Mouse (Mus musculus): ENCODE measurements around the gene Trhr2. TPM values are rescaled to one million over a fixed set of nuclear protein-coding genes. Genes with fewer than 3 reads are reported as not detected.
A peak's percentile ranks its signal among the peaks of the same experiment; 100 is the strongest.

Gene Trhr2
- polyA plus RNA-seq, 1 experiment from 2014 or later: not detected

DNA sequence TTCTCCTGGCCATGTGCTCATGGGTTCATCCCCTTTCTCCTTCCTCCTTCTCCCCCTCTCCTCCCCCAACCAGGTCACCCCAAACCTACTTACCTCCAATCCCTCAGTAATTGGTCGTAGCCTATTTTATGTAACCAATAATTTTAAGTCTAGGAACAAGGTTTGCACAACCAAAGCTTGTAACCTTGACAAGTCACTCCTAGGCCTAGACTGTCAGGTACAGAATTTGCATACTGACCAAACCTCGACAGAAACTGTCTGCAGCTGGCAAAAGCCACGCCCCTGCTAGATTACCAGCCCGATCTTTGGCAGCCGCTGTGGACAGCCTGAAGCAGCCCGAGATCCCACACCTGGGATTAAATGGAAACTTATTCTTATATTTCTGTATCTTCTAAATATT, 11.2 kb upstream of the Trhr2 start:
- peaks cover 19% of the 10 kb centered on the region for H3K4me1 ChIP-seq
- H3K4me3 ChIP-seq: no peak overlapping the region
- DNase-seq (ENCODE audit: low spot score): no peak
- no peaks in the 10 kb centered on the region for H3K36me3 ChIP-seq
- 80% methylated on average over 6 of the region's 6 CpGs for WGBS
- H3K27ac ChIP-seq: no peak overlapping the region
- no peaks in the 10 kb centered on the region for H3K9me3 ChIP-seq (replicated peaks)
- 0 out of 2 replicates have a peak, but pooled peaks cover 9% of the 10 kb centered on the region for H3K27me3 ChIP-seq (ENCODE audit: low read depth, poor library complexity, severe bottlenecking)

DNA sequence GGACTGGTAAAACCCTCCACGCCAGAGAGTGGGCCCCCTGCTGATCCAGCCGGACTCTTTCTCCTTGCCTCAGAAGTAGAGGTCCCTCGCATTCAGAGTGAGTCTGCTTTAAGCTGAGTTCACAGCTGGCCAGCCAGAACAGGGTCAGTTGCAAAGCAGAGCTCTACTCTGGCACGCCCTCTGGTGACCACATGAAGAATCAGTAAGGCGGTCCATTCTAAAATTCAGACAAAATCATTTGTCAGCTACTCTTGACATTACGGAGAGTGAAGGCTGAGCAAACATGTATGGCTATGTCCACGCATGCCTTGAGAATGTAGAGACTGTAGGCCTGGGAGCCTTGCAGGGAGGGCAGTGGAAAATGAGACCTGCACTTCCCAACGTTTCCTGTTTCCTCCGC, 9.1 kb upstream of the Trhr2 start:
- 0 out of 2 replicates have a peak overlapping the region, but pooled peaks have one; percentile 14 for H3K27ac ChIP-seq
- no peak overlapping the region for H3K4me3 ChIP-seq
- H3K4me1 ChIP-seq: peaks cover 9% of the 10 kb centered on the region
- no peaks in the 10 kb centered on the region for H3K36me3 ChIP-seq
- whole genome bisulfite sequencing: 12% methylated on average over 9 of the region's 9 CpGs
- peak; percentile 76 for DNase-seq (ENCODE audit: low spot score)
- 0 out of 2 replicates have a peak, but pooled peaks cover 9% of the 10 kb centered on the region for H3K27me3 ChIP-seq (ENCODE audit: low read depth, poor library complexity, severe bottlenecking)
- H3K9me3 ChIP-seq (replicated peaks): no peaks in the 10 kb centered on the region

DNA sequence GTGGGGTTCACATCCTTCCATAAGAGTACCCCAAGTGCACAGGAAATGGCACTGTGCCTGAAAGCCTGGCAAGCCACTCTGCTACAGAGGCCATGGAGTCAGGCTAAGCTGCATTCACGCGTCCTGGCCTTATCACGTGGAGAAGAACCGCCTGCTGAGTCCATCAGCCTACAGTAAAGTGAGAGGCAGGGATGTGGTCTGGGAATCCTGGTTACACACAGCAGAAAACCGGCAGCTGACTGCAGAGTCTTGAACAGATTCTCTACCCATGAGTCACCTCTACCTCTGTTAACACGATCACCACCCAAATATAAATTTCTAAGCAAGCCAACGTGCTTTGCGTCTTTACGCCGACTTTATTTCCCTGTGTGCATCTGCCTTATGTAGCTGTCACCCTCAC, 7.9 kb upstream of the Trhr2 start:
- peaks cover 9% of the 10 kb centered on the region for H3K4me1 ChIP-seq
- no peaks in the 10 kb centered on the region for H3K9me3 ChIP-seq (replicated peaks)
- H3K27ac ChIP-seq: no peak overlapping the region
- 0 out of 2 replicates have a peak, but pooled peaks cover 9% of the 10 kb centered on the region for H3K27me3 ChIP-seq (ENCODE audit: low read depth, poor library complexity, severe bottlenecking)
- no peaks in the 10 kb centered on the region for H3K36me3 ChIP-seq
- no peak for DNase-seq (ENCODE audit: low spot score)
- WGBS: 76% methylated on average over 10 of the region's 10 CpGs
- H3K4me3 ChIP-seq: no peak overlapping the region

DNA sequence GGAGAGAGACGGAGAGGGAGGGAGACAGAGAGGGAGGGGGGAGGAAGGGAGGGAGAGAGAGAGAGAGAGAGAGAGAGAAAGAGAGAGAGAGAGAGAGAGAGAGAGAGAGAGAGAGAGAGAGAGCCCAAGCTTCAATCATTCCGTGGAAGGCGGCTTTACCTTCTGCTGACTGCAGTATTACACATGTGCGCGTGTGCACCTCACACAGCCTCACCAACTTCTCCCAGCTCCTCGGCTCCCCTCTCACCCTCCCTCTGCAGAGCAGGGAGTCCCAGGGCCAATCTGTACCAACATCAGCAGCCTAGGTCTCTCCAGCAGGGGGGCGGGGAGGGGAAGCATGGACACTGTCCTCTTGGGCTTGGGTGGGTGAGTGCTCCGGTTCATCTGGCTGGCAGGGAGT, 2.4 kb upstream of the Trhr2 start:
- H3K9me3 ChIP-seq (replicated peaks): no peaks in the 10 kb centered on the region
- no peak overlapping the region for H3K27ac ChIP-seq
- H3K36me3 ChIP-seq: no peaks in the 10 kb centered on the region
- H3K27me3 ChIP-seq (ENCODE audit: low read depth, poor library complexity, severe bottlenecking): peaks cover 30% of the 10 kb centered on the region
- 56% methylated on average over 7 of the region's 8 CpGs for WGBS
- no peak for DNase-seq (ENCODE audit: low spot score)
- H3K4me1 ChIP-seq: peaks cover 10% of the 10 kb centered on the region; the same call in 1 of the 2 replicates
- H3K4me3 ChIP-seq: no peak overlapping the region

DNA sequence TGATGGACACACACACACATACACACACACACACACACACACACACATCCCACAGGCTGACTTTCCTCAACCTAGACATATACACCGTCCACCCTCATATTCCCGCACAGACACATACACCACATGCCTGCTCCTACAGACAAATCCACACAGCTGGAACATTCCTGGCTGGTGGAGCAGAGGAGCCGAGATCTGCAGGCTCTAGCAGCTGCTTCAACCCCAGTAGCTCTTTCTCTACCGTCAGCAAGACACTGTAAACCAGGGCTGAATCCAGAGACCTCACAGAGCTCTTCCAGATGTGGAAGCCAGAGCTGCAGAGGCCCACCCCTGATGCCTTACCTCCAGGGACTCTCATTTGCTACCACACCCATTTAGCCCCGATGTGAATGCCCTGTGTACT, 1.7 kb upstream of the Trhr2 start:
- DNase-seq (ENCODE audit: low spot score): no peak
- no peak overlapping the region for H3K4me3 ChIP-seq
- no peak overlapping the region; the same call in 1 of the 2 replicates for H3K27ac ChIP-seq
- H3K9me3 ChIP-seq (replicated peaks): no peaks in the 10 kb centered on the region
- H3K4me1 ChIP-seq: peaks cover 10% of the 10 kb centered on the region; the same call in 1 of the 2 replicates
- WGBS: 48% methylated on average over 5 of the region's 5 CpGs
- H3K36me3 ChIP-seq: no peaks in the 10 kb centered on the region
- peaks cover 37% of the 10 kb centered on the region for H3K27me3 ChIP-seq (ENCODE audit: low read depth, poor library complexity, severe bottlenecking)

DNA sequence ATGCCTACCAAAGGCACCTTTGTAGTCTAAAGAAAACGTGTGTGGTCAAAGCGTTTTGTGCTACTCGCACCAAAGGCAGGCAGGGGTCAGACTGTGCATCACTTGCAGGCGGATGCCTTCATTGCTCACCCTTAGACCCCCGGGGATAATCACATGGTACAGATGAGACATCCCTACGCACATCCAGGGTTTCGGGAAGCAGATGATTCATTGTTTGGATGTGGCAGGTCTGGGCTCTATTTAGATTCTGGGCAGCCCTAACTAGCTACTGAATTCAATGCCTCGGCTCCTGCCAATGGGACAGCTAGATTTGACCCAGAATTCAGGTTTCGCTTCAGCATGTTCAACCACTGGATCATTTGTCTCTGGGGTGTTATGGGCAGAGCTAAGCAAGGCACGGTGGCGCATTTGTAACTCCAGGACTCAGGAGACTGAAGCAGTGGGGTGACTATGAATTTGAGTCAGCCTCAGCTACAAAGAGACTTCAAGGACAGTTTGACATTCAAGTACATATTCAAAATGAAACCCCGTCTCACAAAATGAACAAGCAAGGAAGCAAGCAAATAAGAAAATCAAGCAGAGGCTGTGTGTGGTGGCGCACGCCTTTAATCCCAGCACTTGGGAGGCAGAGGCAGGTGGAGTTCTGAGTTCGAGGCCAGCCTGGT, 1.3 kb downstream of the Trhr2 start:
- WGBS: 86% methylated on average over 15 of the region's 15 CpGs
- H3K27me3 ChIP-seq (ENCODE audit: low read depth, poor library complexity, severe bottlenecking): peaks cover 55% of the 10 kb centered on the region
- H3K4me3 ChIP-seq: no peak overlapping the region
- no peak overlapping the region for H3K27ac ChIP-seq
- H3K9me3 ChIP-seq (replicated peaks): no peaks in the 10 kb centered on the region
- DNase-seq (ENCODE audit: low spot score): no peak
- H3K36me3 ChIP-seq: no peaks in the 10 kb centered on the region
- peaks cover 10% of the 10 kb centered on the region for H3K4me1 ChIP-seq

DNA sequence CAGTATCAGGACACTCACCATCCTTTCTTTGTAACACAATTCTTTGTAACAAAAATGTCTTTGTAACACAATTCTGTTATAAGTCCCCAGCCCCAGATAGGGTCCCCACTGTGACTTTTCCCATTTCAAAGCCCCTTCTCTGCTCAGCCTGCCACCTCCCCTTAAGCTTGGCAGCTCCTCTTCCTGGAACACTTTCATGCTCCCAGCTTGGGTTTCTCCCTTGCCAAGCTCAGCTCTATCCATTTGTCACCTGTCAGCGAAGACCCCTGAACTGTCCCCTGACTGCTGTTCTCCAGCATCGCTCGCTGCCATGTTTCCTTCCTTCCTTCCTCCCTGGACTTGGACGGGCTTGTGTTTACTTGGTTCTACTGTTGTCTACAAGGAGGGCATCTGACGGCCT, 2.9 kb downstream of the Trhr2 start:
- no peaks in the 10 kb centered on the region for H3K36me3 ChIP-seq
- H3K9me3 ChIP-seq (replicated peaks): no peaks in the 10 kb centered on the region
- no peak for DNase-seq (ENCODE audit: low spot score)
- WGBS: 82% methylated on average over 5 of the region's 5 CpGs
- H3K27me3 ChIP-seq (ENCODE audit: low read depth, poor library complexity, severe bottlenecking): peaks cover 52% of the 10 kb centered on the region
- H3K4me3 ChIP-seq: no peak overlapping the region
- peaks cover 9% of the 10 kb centered on the region for H3K4me1 ChIP-seq
- no peak overlapping the region for H3K27ac ChIP-seq

DNA sequence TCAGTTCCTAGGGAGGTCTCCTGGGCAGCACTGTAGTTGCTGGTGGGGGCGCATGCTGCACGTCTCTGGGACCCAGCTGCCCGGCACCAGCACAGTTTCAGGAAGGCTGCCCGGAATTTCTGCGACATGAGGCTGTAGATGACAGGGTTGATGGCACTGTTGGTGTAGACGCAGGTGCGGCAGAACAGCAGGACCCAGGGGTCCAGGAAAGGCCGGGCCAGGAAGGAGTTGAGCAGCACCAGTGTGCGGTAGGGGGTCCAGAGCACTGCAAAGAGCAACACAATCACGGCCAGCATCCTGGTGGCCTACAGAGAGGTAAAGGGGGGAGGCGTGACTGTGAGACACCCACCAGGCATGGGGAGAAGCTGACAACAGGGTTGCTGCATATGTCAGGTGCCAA, 3.3 kb downstream of the Trhr2 start:
- 59% methylated on average over 11 of the region's 11 CpGs for WGBS
- Histone ChIP-seq H3K9me3 (replicated peaks) (no peaks in the 10 kb centered on the region), H3K4me3 (no peak overlapping the region), H3K4me1 (peaks cover 4% of the 10 kb centered on the region; the same call in 1 of the 2 replicates), H3K27ac (no peak overlapping the region), H3K36me3 (no peaks in the 10 kb centered on the region), H3K27me3 (ENCODE audit: low read depth, poor library complexity, severe bottlenecking) (peaks cover 52% of the 10 kb centered on the region)
- DNase-seq (ENCODE audit: low spot score): no peak

DNA sequence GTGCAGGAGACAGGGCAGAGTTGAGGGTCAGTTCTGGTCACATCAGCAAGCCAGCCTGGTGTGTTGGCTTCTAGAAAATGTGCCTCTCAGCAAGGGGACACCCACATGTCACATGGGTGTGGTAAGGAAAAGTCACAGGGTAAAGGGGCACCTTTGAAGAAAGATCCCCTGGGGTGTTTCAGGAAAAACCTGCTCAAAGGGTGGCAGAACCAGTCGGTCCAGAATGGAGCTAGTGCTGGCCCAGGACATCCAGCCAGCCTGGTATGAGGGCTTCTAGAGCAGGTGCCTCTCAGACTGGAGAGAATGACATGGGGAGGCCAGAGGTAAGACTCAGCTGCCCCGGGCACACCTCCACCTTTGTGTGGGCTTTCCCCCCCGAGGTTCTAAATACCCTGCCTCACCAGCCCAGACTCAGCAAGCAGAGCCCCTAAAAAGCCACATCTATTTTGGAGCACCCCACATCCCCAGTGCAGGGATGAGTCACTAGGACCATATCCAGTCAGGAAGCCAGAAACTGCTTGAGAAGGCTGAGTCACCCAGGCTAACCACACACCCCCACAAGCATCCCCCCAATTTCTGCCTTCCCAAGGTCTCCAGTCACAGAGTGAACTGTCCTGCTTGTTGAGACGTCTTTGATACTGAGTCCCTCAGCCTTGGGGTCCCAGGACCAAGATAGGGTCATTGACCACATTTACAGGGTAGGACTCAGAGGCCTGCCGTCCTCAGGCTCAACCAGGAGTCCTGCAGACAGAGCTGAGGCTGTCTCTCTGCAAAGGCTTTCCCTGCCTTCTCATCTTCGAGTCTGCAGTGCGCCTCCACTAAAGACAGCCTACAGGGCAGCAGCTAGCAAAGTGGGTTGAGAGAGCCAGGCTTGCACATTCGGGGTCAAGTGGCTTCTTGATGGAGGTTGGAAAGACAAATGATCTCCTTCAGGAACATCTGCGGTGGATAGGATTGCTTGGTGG, 4.6 kb downstream of the Trhr2 start:
- Histone ChIP-seq H3K27me3 (ENCODE audit: low read depth, poor library complexity, severe bottlenecking) (peaks cover 57% of the 10 kb centered on the region), H3K27ac (no peak overlapping the region), H3K4me1 (peaks cover 5% of the 10 kb centered on the region), H3K36me3 (no peaks in the 10 kb centered on the region), H3K9me3 (replicated peaks) (no peaks in the 10 kb centered on the region), H3K4me3 (no peak overlapping the region)
- no peak for DNase-seq (ENCODE audit: low spot score)
- WGBS: 74% methylated on average over 9 of the region's 9 CpGs

DNA sequence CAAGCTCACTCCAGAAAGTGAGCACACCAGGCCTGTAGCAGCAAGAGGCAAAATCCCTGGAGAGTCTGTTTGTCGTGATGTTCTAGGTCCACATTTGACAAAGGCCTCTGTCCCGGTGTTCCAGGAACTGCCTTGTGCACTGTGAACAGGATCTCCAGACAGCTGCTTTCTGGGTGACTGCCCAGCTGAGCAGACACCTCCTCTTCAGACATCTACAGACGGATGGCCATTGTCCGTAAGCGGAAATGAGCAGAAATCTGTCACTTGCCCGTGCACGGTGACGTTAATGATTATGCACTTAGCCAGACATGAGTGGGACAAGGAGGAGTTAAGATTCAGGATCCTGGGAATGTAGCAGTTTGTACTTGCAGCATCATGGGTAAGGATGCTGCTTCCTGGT, 6.4 kb downstream of the Trhr2 start:
- Histone ChIP-seq H3K9me3 (replicated peaks) (no peaks in the 10 kb centered on the region), H3K4me1 (peaks cover 20% of the 10 kb centered on the region), H3K27me3 (ENCODE audit: low read depth, poor library complexity, severe bottlenecking) (peaks cover 74% of the 10 kb centered on the region), H3K36me3 (no peaks in the 10 kb centered on the region), H3K4me3 (no peak overlapping the region), H3K27ac (no peak overlapping the region)
- no peak for DNase-seq (ENCODE audit: low spot score)
- 90% methylated on average over 8 of the region's 8 CpGs for WGBS

DNA sequence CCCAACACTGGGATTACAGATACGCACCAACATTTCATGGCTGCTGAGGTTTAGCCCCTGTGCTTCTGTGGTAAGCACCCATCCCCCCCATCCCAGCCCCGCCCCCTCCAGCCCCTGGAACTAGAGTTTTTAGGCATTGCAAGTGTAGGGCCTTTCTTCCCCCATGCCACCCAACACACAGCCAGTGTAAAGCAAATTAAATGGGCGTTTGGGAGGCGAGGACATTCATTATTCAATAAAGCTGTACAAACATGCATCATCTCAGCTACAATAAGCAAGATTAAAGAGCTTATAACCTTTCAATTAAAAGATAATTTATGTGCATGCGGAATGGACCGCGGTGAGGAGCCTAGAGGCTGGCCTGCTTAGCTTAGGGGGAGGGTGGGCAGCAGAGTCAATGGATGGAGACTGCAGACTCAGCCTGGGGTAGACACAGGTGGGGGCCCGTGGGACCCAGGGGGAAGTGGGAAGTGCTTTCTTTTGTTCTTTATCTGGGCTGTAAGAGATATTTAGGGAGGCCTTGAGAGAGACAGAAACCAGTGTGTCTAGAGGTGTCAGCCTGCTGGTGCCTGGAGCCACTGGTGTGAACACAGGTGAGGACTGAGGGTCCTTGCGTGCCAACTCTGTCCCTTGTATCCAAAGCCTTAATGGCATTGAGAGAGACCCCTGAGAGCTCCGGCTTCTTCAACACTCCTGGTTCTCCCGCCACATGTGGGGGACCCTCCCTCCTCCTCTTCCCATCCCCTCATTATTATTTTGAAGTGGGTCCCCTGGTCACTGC, 10.0 kb downstream of the Trhr2 start:
- H3K27me3 ChIP-seq (ENCODE audit: low read depth, poor library complexity, severe bottlenecking): peaks cover 62% of the 10 kb centered on the region
- DNase-seq (ENCODE audit: low spot score): no peak
- no peak overlapping the region for H3K27ac ChIP-seq
- H3K36me3 ChIP-seq: no peaks in the 10 kb centered on the region
- H3K4me3 ChIP-seq: no peak overlapping the region
- 31% methylated on average over 11 of the region's 11 CpGs for WGBS
- H3K4me1 ChIP-seq: peaks cover 20% of the 10 kb centered on the region
- no peaks in the 10 kb centered on the region for H3K9me3 ChIP-seq (replicated peaks)

DNA sequence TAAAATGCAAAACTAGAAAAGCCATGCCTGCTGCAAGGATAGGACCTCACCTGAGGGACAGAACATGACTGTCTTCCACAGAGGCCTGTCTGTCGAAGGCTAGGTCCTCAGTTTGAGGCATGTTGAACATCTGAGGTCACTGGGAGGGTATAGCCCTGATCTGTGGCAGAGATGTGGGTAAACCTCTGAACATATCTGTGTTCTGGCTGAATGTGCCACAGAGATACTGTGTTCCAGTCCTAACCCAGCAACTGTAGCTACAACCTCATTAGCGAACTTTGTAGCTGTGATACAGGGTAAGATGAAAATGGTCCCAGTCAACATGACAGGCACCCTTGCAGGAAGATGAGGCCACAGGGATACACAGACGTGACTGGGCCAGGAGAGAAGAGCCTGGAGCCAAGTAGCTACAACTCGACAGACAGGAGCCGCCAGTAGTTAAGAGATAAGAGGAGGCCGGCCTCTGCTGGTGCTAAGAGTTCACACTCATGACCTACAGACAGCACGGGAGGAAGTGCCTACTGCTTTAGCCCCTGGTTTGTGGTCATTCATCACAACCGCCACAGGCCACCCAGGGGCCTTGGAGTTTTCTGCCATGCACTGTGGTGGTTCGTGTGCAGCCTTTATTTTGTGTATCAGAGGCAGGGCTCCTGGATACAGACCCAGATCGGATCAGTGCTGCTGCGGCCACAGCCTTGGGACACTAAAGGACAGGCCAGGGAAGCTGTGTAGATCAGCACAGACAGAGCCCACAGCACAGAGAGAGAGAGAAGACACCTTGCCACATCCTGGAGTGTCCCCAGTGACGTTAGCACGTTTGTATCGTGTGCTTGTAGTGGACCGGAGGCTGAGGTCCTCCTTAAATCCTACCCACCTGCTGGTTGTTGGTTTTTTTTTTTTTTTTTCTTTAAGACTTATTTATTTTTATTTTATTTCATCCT, 10.9 kb downstream of the Trhr2 start:
- Histone ChIP-seq H3K36me3 (no peaks in the 10 kb centered on the region), H3K27me3 (ENCODE audit: low read depth, poor library complexity, severe bottlenecking) (peaks cover 71% of the 10 kb centered on the region), H3K4me1 (peaks cover 23% of the 10 kb centered on the region), H3K9me3 (replicated peaks) (no peaks in the 10 kb centered on the region), H3K4me3 (no peak overlapping the region), H3K27ac (no peak overlapping the region)
- 24% methylated on average over 15 of the region's 15 CpGs for WGBS
- DNase-seq (ENCODE audit: low spot score): no peak

All from limb, embryonic 10.5 days (tissue).